Mouse (Mus musculus) stomach, embryonic 16.5 days (tissue): ENCODE results near the gene Snx4. TPM values are rescaled to one million over a fixed set of nuclear protein-coding genes. Genes with fewer than 3 reads are reported as not detected.

Source experiments
- ATAC-seq: fragments of 200-750 bp; cut with Nextera tagmentation; 2 replicates; pipeline ENCODE4 v1.8.0; 2017; ENCODE audit warnings: moderate number of reproducible peaks, moderate TSS enrichment; ENCODE audit not compliant: insufficient read depth, low FRiP score
- H3K27ac ChIP-seq: fragments of 300-500 bp; sonication (generic); 2 replicates; pipeline ENCODE4 v1.5.1; 2014; ENCODE audit warnings: low read length
- H3K27me3 ChIP-seq: fragments of 300-500 bp; sonication (generic); 2 replicates; pipeline ENCODE4 v1.6.1; 2014; ENCODE audit warnings: low read length, control low read depth, mixed read lengths; ENCODE audit not compliant: control insufficient read depth, insufficient read depth
- H3K36me3 ChIP-seq: fragments of 300-500 bp; sonication (generic); 2 replicates; pipeline ENCODE4 v1.6.1; 2014; ENCODE audit warnings: low read length; ENCODE audit not compliant: control insufficient read depth, insufficient read depth
- H3K4me1 ChIP-seq: fragments of 300-500 bp; sonication (generic); 2 replicates; pipeline ENCODE4 v1.6.1; 2014; ENCODE audit warnings: low read length, control low read depth, mixed read lengths; ENCODE audit not compliant: control insufficient read depth, insufficient read depth
- H3K4me2 ChIP-seq: fragments of 300-500 bp; sonication (generic); 2 replicates; pipeline ENCODE4 v1.6.1; 2014; ENCODE audit warnings: low read depth, low read length, mixed read lengths
- H3K4me3 ChIP-seq: fragments of 300-500 bp; sonication (generic); replicated peaks from 2 replicates; pipeline ENCODE4 v1.5.1; 2014; ENCODE audit warnings: mild to moderate bottlenecking, low read length
- H3K9ac ChIP-seq: fragments of 300-500 bp; sonication (generic); 2 replicates; pipeline ENCODE4 v1.6.1; 2014; ENCODE audit warnings: low read length
- H3K9me3 ChIP-seq: fragments of 300-500 bp; sonication (generic); replicated peaks from 2 replicates; pipeline ENCODE4 v1.6.1; 2016; ENCODE audit warnings: low read length, control low read depth; ENCODE audit not compliant: control insufficient read depth
- WGBS: fragments of 180-500 bp; shearing (Covaris S2); extraction: QIAGEN DNeasy Blood & Tissue Kit; methylation state at CpG from one replicate; pipeline ENCODE4 v1.1.7; 2014; 5-methylcytosine and 5-hydroxymethylcytosine counted together
- polyA plus RNA-seq: library from polyadenylated mRNA; unstranded; fragments of >200 nt; fragmentation: Nextera tagmentation; extraction: Ambion mirVana; gene quantifications from 2 replicates; pipeline ENCODE4 v1.2.1, GENCODE M21; 2015

The Snx4 gene
- polyA plus RNA-seq, 1 experiment from 2014 or later, result 83.6 TPM

- no peaks in the 10 kb centered on the region for H3K27me3 ChIP-seq
- H3K27ac ChIP-seq, result no peak overlapping the region
- H3K9me3 ChIP-seq, result peaks cover 3% of the 10 kb centered on the region; the same call in 1 of the 2 replicates
- 94% methylated on average over 7 of the region's 7 CpGs for WGBS
- H3K9ac ChIP-seq, result no peak overlapping the region
- H3K4me2 ChIP-seq, result no peak overlapping the region
- ATAC-seq, result no peak
- peaks cover 60% of the 10 kb centered on the region for H3K36me3 ChIP-seq
- no peaks in the 10 kb centered on the region for H3K4me1 ChIP-seq
- no peak overlapping the region for H3K4me3 ChIP-seq
These were observed 41.0 kb downstream of the Snx4 start for GRCm38 (mm10) chr16:33292241-33292640.

GRCm38 (mm10) chr16:33294681-33295080 is 43.4 kb downstream of the Snx4 start:
- no peaks in the 10 kb centered on the region for H3K4me1 ChIP-seq
- no peak overlapping the region for H3K9ac ChIP-seq
- H3K36me3 ChIP-seq, result peaks cover 51% of the 10 kb centered on the region
- H3K4me2 ChIP-seq, result no peak overlapping the region
- no peaks in the 10 kb centered on the region for H3K27me3 ChIP-seq
- ATAC-seq, result no peak
- peaks cover 3% of the 10 kb centered on the region; the same call in 1 of the 2 replicates for H3K9me3 ChIP-seq
- no peak overlapping the region for H3K4me3 ChIP-seq
- WGBS, result 90% methylated on average over 7 of the region's 7 CpGs
- H3K27ac ChIP-seq, result no peak overlapping the region

- Histone ChIP-seq H3K9ac (no peak overlapping the region), H3K36me3 (peaks cover 53% of the 10 kb centered on the region), H3K9me3 (peaks cover 3% of the 10 kb centered on the region; the same call in 1 of the 2 replicates), H3K4me1 (no peaks in the 10 kb centered on the region), H3K4me3 (no peak overlapping the region), H3K27me3 (no peaks in the 10 kb centered on the region), H3K4me2 (no peak overlapping the region), H3K27ac (no peak overlapping the region)
- ATAC-seq, result no peak
- 96% methylated on average over 9 of the region's 9 CpGs for WGBS
These were observed 44.1 kb downstream of the Snx4 start for GRCm38 (mm10) chr16:33295321-33295720.

- H3K9ac ChIP-seq, result no peak overlapping the region
- H3K4me2 ChIP-seq, result no peak overlapping the region
- no peaks in the 10 kb centered on the region for H3K4me1 ChIP-seq
- H3K27me3 ChIP-seq, result no peaks in the 10 kb centered on the region
- 100% methylated on average over 1 of the region's 1 CpGs for WGBS
- peaks cover 38% of the 10 kb centered on the region for H3K36me3 ChIP-seq
- no peak overlapping the region for H3K4me3 ChIP-seq
- H3K27ac ChIP-seq, result no peak overlapping the region
- H3K9me3 ChIP-seq, result no peaks in the 10 kb centered on the region
- no peak for ATAC-seq
These were observed 46.3 kb downstream of the Snx4 start for GRCm38 (mm10) chr16:33297493-33297892.

GRCm38 (mm10) chr16:33306633-33307070 is 55.4 kb downstream of the Snx4 start:
- no peaks in the 10 kb centered on the region for H3K9me3 ChIP-seq
- H3K4me2 ChIP-seq, result peak overlapping the region; percentile 27; the same call in 1 of the 2 replicates
- H3K4me1 ChIP-seq, result no peaks in the 10 kb centered on the region
- H3K27ac ChIP-seq, result no peak overlapping the region
- H3K36me3 ChIP-seq, result no peaks in the 10 kb centered on the region
- ATAC-seq, result peak; percentile 41; the same call in 1 of the 2 replicates
- WGBS, result 7% methylated on average over 4 of the region's 4 CpGs
- no peaks in the 10 kb centered on the region for H3K27me3 ChIP-seq
- H3K4me3 ChIP-seq, result no peak overlapping the region
- peak overlapping the region; percentile 54 for H3K9ac ChIP-seq

GRCm38 (mm10) chr16:33307761-33308160 is 56.5 kb downstream of the Snx4 start:
- Histone ChIP-seq H3K36me3 (no peaks in the 10 kb centered on the region), H3K4me3 (no peak overlapping the region), H3K27me3 (no peaks in the 10 kb centered on the region), H3K9me3 (no peaks in the 10 kb centered on the region), H3K9ac (no peak overlapping the region), H3K4me1 (no peaks in the 10 kb centered on the region), H3K4me2 (no peak overlapping the region), H3K27ac (no peak overlapping the region)
- 76% methylated on average over 7 of the region's 7 CpGs for WGBS
- ATAC-seq, result no peak

- no peaks in the 10 kb centered on the region for H3K27me3 ChIP-seq
- ATAC-seq, result no peak
- H3K9ac ChIP-seq, result no peak overlapping the region
- no peak overlapping the region for H3K27ac ChIP-seq
- no peaks in the 10 kb centered on the region for H3K36me3 ChIP-seq
- no peak overlapping the region for H3K4me3 ChIP-seq
- 83% methylated on average over 3 of the region's 3 CpGs for WGBS
- no peak overlapping the region for H3K4me2 ChIP-seq
- no peaks in the 10 kb centered on the region for H3K4me1 ChIP-seq
- H3K9me3 ChIP-seq, result no peaks in the 10 kb centered on the region
These were observed 57.8 kb downstream of the Snx4 start for GRCm38 (mm10) chr16:33309066-33309465.

GRCm38 (mm10) chr16:33315611-33316010 is 64.4 kb downstream of the Snx4 start:
- H3K4me2 ChIP-seq, result no peak overlapping the region
- no peak overlapping the region for H3K9ac ChIP-seq
- H3K4me1 ChIP-seq, result no peaks in the 10 kb centered on the region
- no peak overlapping the region for H3K4me3 ChIP-seq
- no peak for ATAC-seq
- WGBS, result 96% methylated on average over 4 of the region's 4 CpGs
- H3K36me3 ChIP-seq, result no peaks in the 10 kb centered on the region
- no peaks in the 10 kb centered on the region for H3K27me3 ChIP-seq
- no peak overlapping the region for H3K27ac ChIP-seq
- no peaks in the 10 kb centered on the region for H3K9me3 ChIP-seq

- WGBS, result 59% methylated on average over 3 of the region's 3 CpGs
- Histone ChIP-seq H3K9me3 (no peaks in the 10 kb centered on the region), H3K4me1 (no peaks in the 10 kb centered on the region), H3K9ac (no peak overlapping the region), H3K27ac (no peak overlapping the region), H3K4me3 (no peak overlapping the region), H3K27me3 (no peaks in the 10 kb centered on the region), H3K36me3 (no peaks in the 10 kb centered on the region), H3K4me2 (no peak overlapping the region)
- no peak for ATAC-seq
These were observed 66.4 kb downstream of the Snx4 start for GRCm38 (mm10) chr16:33317646-33318045.

- no peak for ATAC-seq
- Histone ChIP-seq H3K36me3 (no peaks in the 10 kb centered on the region), H3K9ac (no peak overlapping the region), H3K27me3 (no peaks in the 10 kb centered on the region), H3K4me1 (no peaks in the 10 kb centered on the region), H3K4me2 (no peak overlapping the region), H3K9me3 (no peaks in the 10 kb centered on the region), H3K27ac (no peak overlapping the region), H3K4me3 (no peak overlapping the region)
- WGBS, result 83% methylated on average over 7 of the region's 7 CpGs
These were observed 66.8 kb downstream of the Snx4 start for GRCm38 (mm10) chr16:33318059-33318458.
